Mouse (Mus musculus) heart, adult 18-20 months (tissue): ENCODE measurements around the gene Tfe3. TPM values are rescaled to one million over a fixed set of nuclear protein-coding genes. Genes with fewer than 3 reads are reported as not detected.
"Not testable (repeated sequence)": the region's sequence is repeated elsewhere in the genome, so short reads cannot be mapped to it uniquely, and the experiment has no call there.

Experiments
- DNase-seq, 2 experiments: peaks; one replicate each; pipeline ENCODE4 v3.0.0; 2021 to 2022; ENCODE audit warnings: mixed read lengths in 1 of 2
- total RNA-seq, 2 experiments: library from RNA; stranded (reverse); gene quantifications; 2 replicates each; pipeline ENCODE4 v1.2.3; 2021

Gene Tfe3
- total RNA-seq, 2 experiments from 2014 or later = 12.6 to 13.0 TPM

GRCm38 (mm10) chrX:7750432-7751116 is 11.8 kb upstream of the Tfe3 start, which contains the start of gene Ccdc120:
Ccdc120 (minus strand) TSS chrX:7750905.
- DNase-seq = peak; percentile 59 to 69

GRCm38 (mm10) chrX:7753627-7754026 is 8.7 kb upstream of the Tfe3 start:
- peak in 1 of 2 experiments; percentile 25 for DNase-seq

DNA sequence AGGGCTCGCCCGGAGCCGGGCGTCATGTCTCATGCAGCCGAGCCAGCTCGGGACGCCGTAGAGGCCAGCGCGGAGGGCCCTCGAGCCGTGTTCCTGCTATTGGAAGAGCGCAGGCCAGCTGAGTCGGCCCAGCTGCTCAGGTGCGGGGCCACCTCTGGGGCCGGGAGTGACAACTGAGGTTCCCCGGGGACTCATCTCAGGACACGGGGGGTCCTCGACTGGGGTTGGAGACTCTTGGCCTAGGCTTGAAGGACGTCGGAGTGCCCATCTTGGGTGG is 499 bp downstream of the Tfe3 start:
- no peak for DNase-seq

GRCm38 (mm10) chrX:7763631-7764393 is 1.5 kb downstream of the Tfe3 start:
- peak; percentile 59 to 74 for DNase-seq

DNA sequence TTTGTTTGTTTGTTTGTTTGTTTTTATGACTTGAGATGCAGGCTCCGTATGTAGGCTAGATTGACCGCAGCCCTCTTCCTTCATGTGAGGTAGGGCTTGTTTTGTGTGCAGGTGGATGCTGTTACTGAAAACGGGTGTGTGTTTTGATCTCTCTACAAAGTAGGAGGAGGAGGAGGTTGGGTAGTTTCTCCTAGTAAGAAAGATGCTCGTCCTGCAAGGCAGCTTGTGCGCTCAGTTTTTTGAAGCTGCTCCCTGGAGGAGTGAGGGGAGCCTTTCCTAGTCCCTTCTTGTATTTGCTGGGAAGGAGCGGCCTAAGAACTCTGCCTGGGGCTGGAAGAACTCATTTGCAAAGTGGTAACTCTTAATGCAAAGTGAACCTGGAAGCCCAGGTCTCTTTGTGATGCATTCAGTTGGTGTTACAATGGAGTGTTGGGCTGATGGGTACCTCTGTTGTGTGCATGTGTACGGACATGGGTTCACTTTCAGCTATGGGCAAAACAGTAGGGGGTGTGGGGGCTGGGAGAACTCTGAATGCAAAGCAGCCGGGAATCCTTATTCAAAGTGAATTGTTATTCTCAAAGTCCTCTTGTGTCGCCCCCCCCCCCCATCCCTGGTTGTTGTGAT is 2.4 kb downstream of the Tfe3 start:
- no peak for DNase-seq

DNA sequence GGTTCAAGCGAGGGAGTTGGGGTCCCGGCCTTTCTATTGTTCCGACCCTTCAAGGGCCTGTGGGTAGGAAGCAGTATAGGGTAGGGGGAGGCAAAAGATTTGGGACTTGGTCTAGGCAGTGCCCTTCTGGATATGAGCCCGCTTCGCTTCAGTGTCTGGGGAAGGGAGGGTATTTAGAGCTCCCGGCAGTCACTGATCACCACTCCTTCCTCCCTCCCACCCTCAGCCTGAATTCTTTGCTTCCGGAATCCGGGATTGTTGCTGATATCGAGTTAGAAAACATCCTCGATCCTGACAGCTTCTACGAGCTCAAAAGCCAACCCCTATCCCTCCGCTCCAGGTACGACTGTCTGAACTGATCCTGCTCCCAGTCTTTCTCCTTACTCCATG is 2.9 kb downstream of the Tfe3 start:
- peak; percentile 15 to 30 for DNase-seq

DNA sequence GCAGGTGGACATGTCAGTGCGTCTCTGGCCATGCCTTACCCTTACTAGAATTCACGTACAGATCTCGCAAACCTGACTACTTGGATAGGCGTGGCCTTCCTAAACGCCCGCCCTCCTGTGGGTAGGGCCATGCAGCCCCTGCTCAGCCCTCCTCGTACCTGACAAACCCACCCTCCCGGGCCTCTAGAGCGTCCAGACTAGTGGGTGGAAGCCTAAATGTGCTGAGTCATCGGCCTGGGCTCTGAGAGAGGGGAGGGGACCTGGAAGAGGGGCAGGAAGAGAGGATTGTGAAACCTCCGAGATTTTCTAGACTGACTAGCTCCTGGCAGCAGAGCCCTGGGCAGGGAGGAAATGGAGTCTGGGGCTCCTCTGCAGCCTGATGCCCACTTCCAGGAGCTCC is 3.4 kb downstream of the Tfe3 start:
- DNase-seq = peak; percentile 62 to 80

DNA sequence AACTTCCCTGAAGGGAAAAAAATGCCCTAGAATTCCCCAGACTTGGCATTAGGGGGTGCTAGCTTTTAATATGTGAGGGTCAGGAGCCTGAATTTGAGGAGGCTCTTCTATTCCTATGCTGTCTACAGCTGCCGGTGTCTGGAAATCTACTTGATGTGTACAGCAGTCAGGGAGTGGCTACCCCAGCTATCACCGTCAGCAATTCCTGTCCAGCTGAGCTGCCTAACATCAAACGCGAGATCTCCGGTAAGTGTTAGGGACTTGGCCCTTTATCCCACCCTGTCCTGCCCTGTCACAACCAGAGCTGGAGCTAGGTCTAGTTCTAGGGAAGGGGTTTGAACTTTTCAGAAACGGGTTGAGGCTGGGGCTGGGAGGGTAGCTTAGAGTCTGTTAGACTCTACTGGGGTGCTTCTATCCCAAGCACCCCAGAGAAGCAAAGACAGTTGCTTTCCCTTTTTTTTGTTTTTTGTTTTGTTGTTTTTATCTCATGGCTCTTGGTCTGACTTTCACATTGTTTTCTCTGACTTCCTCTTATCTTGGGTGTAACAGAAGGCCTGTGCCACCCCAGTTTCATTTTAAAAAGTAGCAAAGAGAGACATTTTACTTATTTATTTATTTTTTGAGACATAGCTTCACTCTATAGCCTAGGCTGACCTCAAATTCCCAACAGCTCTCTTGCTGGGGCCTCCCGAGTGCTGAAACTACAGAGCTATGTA is 7.1 kb downstream of the Tfe3 start:
- DNase-seq = no peak

DNA sequence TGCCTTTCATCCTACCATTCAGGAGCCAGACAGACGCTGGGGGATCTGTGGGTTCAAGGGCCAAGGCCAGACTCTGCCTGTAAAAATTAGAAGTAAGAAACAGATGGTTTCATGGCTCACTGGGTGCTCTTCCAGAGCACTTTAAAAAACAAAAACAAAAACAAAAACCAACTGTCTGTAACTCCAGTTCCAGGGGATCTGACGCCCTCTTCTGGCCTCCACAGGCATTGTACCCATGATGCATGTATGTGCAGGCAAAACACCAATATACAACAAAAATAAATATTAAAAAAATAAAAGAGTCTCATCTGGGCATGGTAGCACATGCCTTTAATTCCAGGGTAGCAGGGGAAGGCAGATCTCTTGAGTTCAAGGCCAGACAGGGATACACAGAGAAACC is 10.4 kb downstream of the Tfe3 start:
- no peak for DNase-seq

- DNase-seq = no peak
Measured at GRCm38 (mm10) chrX:7775501-7776205, 13.3 kb downstream of the Tfe3 start.

DNA sequence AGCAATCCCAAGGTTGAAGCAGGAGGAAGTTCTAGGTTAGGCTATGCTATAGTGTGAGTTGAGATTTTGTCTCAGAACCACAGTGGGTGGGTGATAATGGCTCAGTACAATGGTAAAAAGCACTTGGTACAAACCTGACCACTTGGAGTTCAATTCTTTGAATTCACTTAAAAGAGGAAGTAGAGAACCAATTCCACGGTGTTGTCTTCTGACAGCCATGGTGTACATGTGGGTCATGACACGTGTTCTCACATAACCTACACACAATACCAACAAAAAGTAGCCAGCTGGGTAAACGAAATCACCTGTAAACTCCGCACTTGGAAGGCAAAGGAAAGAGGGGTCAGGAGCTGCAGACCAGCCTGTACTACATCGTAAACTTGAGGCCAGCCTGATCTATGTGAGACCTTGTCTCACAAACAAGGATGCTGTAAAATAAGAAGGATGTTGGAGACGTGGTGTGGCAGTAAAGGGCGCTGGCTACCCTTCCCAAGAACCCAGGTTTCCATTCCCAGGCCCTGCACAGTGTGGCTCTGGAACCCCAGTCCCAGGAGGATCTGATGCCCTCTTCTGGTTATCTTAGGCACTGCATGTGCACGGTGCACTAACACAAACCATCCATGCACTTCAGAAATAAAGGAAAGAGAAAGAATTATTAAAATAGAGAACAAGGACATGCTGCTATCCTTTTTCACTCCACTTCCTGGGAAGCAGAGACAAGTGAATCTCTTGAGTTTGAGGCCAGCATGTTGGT is 14.1 kb downstream of the Tfe3 start:
- peak; percentile 27 to 71 for DNase-seq

- DNase-seq = no peak
Measured at GRCm38 (mm10) chrX:7778450-7779244, 16.3 kb downstream of the Tfe3 start.

DNA sequence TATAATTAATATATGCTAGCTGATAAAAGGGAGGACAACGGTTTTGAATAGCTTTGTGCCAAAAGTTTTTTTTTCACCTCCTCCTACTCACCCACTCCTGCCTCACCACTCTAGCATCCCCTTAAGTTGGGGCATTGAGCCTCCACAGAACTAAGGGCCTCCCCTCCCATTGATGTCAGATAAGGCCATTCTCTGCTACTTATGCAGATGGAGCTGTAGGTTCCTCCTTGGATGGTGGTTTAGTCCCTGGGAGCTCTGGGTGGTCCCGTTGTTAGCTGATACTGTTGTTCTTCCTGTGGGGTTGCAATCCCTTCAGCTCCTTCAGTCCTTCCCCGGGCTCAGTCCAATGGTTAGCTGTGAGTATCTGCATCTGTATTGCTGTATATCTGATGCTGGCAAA is 16.9 kb downstream of the Tfe3 start:
- DNase-seq = no peak

- no peak for DNase-seq
Measured at GRCm38 (mm10) chrX:7782603-7783092, 20.3 kb downstream of the Tfe3 start.

GRCm38 (mm10) chrX:7789542-7790136 is 27.3 kb downstream of the Tfe3 start, which contains the start of gene Gripap1:
Gripap1 (plus strand) TSS chrX:7789765.
- peak; percentile 81 to 84 for DNase-seq

DNA sequence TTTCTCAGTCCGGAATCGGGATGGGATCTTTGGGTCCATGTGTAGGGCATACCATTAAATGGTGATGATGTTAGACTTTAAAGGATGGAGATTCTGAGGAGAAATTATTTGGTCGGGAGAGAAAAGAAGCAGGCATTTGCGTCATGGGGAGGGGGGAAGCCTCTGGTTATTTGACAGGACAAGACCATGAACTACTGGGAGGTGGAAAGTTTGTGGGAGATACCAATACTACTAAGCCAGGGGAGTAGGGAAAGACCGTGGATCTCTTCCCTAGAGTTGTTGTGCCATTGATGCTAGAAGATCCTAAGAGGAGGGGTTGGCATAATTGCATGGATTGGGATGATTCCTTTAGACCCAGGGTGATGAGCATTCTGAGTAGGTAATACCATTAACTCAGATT is 27.9 kb downstream of the Tfe3 start:
- no peak for DNase-seq

DNA sequence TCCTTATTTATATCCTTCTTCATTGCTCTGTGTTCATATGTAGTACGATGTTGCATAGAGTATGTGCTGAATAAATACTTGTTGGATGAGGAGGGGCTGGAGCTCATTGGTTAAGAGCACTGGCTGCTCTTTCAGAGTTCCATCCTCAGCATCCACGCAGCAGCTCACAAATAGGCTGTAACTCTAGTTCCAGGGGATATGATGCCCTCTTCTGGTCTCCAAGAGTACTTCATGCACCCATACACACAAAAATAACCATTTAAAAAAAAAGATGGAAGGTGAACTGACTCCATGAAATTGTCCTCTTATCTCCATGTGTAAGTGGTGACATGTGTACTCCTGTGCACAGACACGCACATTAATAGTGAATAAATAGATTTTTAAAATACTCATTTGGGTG is 31.0 kb downstream of the Tfe3 start:
- DNase-seq = no peak

- DNase-seq = peak; percentile 9 to 33
Measured at GRCm38 (mm10) chrX:7795016-7795415, 32.7 kb downstream of the Tfe3 start.

- no peak for DNase-seq
Measured at GRCm38 (mm10) chrX:7797327-7797726, 35.0 kb downstream of the Tfe3 start.

DNA sequence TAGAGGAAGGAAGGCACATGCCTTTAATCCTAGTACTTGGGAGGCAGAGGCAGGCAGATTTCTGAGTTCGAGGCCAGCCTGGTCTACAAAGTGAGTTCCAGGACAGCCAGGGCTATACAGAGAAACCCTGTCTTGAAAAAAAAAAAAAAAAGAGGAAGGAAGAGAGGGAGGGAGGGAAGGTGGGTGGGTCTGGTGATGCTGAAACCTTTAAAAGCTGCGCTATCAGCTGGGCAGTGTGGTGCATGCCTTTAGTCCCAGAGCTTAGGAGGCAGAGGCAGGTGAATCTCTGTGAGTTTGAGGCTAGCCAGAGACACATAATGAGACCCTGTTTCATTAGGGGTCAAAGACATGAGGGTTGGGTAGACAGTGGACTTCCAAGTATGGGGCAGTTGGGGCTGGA is 39.8 kb downstream of the Tfe3 start:
- DNase-seq = not testable (repeated sequence)
